Mouse (Mus musculus): ENCODE results near the gene Cdc16. TPM values are rescaled to one million over a fixed set of nuclear protein-coding genes. Genes with fewer than 3 reads are reported as not detected.

Gene Cdc16
- polyA plus RNA-seq, 1 experiment from 2014 or later: 191 TPM

GRCm38 (mm10) chr8:13793746-13794101 lies 36.2 kb downstream of the Cdc16 start:
- H3K9ac ChIP-seq (ENCODE audit: low read length): no peak overlapping the region
- 91% methylated on average over 11 of the region's 11 CpGs for WGBS
- no peaks in the 10 kb centered on the region for H3K27me3 ChIP-seq (ENCODE audit: control insufficient read depth, insufficient read depth, low read depth, low read length)
- H3K4me2 ChIP-seq (ENCODE audit: low read depth, low read length): no peak overlapping the region
- no peak overlapping the region for H3K4me3 ChIP-seq (ENCODE audit: low read length)
- H3K36me3 ChIP-seq (ENCODE audit: control insufficient read depth, insufficient read depth, low read length): peaks cover 51% of the 10 kb centered on the region
- H3K27ac ChIP-seq (ENCODE audit: low read length): no peak overlapping the region
- no peak for ATAC-seq (ENCODE audit: low read depth)
- H3K9me3 ChIP-seq (ENCODE audit: control insufficient read depth, low read length): no peaks in the 10 kb centered on the region
- no peaks in the 10 kb centered on the region for H3K4me1 ChIP-seq (replicated peaks; ENCODE audit: control insufficient read depth, insufficient read depth, low read length)

DNA sequence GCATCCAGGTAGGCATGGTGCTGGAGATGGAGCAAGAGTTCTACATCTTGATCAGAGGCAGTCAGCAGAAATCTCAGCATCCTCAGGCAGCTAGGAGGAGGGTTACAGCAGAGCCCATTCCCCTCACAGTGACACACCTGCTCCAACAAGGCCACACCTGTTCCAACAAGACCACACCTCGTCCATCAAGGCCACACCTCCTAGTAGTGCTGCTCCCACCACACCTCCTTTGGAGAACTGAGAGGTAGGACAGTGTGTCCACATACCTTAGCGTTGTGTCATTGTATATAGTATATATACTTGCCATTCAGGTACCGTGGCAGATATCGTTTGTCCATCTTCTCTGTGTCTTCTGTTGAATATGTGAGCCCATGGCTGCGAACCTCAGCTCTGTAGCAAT lies 40.2 kb downstream of the Cdc16 start:
- ATAC-seq (ENCODE audit: low read depth): no peak
- Histone ChIP-seq H3K9me3 (ENCODE audit: control insufficient read depth, low read length) (no peaks in the 10 kb centered on the region), H3K9ac (ENCODE audit: low read length) (no peak overlapping the region), H3K4me1 (replicated peaks; ENCODE audit: control insufficient read depth, insufficient read depth, low read length) (peaks cover 3% of the 10 kb centered on the region), H3K27ac (ENCODE audit: low read length) (no peak overlapping the region), H3K4me2 (ENCODE audit: low read depth, low read length) (no peak overlapping the region), H3K27me3 (ENCODE audit: control insufficient read depth, insufficient read depth, low read depth, low read length) (no peaks in the 10 kb centered on the region), H3K4me3 (ENCODE audit: low read length) (no peak overlapping the region), H3K36me3 (ENCODE audit: control insufficient read depth, insufficient read depth, low read length) (peaks cover 48% of the 10 kb centered on the region)
- WGBS: 90% methylated on average over 5 of the region's 5 CpGs

GRCm38 (mm10) chr8:13799566-13799965 lies 42.1 kb downstream of the Cdc16 start:
- H3K9ac ChIP-seq (ENCODE audit: low read length): no peak overlapping the region
- no peak overlapping the region for H3K4me2 ChIP-seq (ENCODE audit: low read depth, low read length)
- H3K4me1 ChIP-seq (replicated peaks; ENCODE audit: control insufficient read depth, insufficient read depth, low read length): peaks cover 3% of the 10 kb centered on the region
- H3K27ac ChIP-seq (ENCODE audit: low read length): no peak overlapping the region
- no peaks in the 10 kb centered on the region for H3K27me3 ChIP-seq (ENCODE audit: control insufficient read depth, insufficient read depth, low read depth, low read length)
- no peaks in the 10 kb centered on the region for H3K9me3 ChIP-seq (ENCODE audit: control insufficient read depth, low read length)
- H3K4me3 ChIP-seq (ENCODE audit: low read length): no peak overlapping the region
- no peak for ATAC-seq (ENCODE audit: low read depth)
- peaks cover 36% of the 10 kb centered on the region for H3K36me3 ChIP-seq (ENCODE audit: control insufficient read depth, insufficient read depth, low read length)
- WGBS: 82% methylated on average over 5 of the region's 5 CpGs

GRCm38 (mm10) chr8:13828598-13829172 lies 71.2 kb downstream of the Cdc16 start:
- 42% methylated on average over 7 of the region's 7 CpGs for WGBS
- Histone ChIP-seq H3K4me3 (ENCODE audit: low read length) (no peak overlapping the region), H3K9me3 (ENCODE audit: control insufficient read depth, low read length) (no peaks in the 10 kb centered on the region), H3K36me3 (ENCODE audit: control insufficient read depth, insufficient read depth, low read length) (no peaks in the 10 kb centered on the region), H3K4me1 (replicated peaks; ENCODE audit: control insufficient read depth, insufficient read depth, low read length) (no peaks in the 10 kb centered on the region), H3K9ac (ENCODE audit: low read length) (no peak overlapping the region), H3K27ac (ENCODE audit: low read length) (no peak overlapping the region), H3K4me2 (ENCODE audit: low read depth, low read length) (no peak overlapping the region), H3K27me3 (ENCODE audit: control insufficient read depth, insufficient read depth, low read depth, low read length) (no peaks in the 10 kb centered on the region)
- peak; percentile 92 for ATAC-seq (ENCODE audit: low read depth)

Other genes with a start within 250 kb of the Cdc16 start
- not detected in 2 replicates for gene 1700029H14Rik, start 195.2 kb upstream of the Cdc16 start, polyA plus RNA-seq (2015; fragmentation: Nextera tagmentation; extraction: Ambion mirVana)
- 48.7 and 50.7 TPM in 2 replicates for gene Rasa3, start 80.1 kb upstream of the Cdc16 start, polyA plus RNA-seq (2015; fragmentation: Nextera tagmentation; extraction: Ambion mirVana)
- 0.29 and 1.0 TPM in 2 replicates for gene Cfap97d2, start 51.8 kb upstream of the Cdc16 start, polyA plus RNA-seq (2015; fragmentation: Nextera tagmentation; extraction: Ambion mirVana)
- 43.0 and 43.7 TPM in 2 replicates for gene Upf3a, start 27.9 kb downstream of the Cdc16 start, polyA plus RNA-seq (2015; fragmentation: Nextera tagmentation; extraction: Ambion mirVana)
- not detected in 2 replicates for gene AF366264, start 80.7 kb downstream of the Cdc16 start, polyA plus RNA-seq (2015; fragmentation: Nextera tagmentation; extraction: Ambion mirVana)
- gene Champ1, start 112.0 kb downstream of the Cdc16 start, polyA plus RNA-seq (2015; fragmentation: Nextera tagmentation; extraction: Ambion mirVana): 27.6 and 31.0 TPM in 2 replicates
- gene Coprs, start 132.6 kb downstream of the Cdc16 start, polyA plus RNA-seq (2015; fragmentation: Nextera tagmentation; extraction: Ambion mirVana): 37.4 and 38.6 TPM in 2 replicates

Measured in lung, embryonic 16.5 days (tissue).